Mouse (Mus musculus) liver, postnatal 0 days (tissue): ENCODE results near the gene Kif22. TPM values are rescaled to one million over a fixed set of nuclear protein-coding genes. Genes with fewer than 3 reads are reported as not detected.
"Not testable (repeated sequence)": the region's sequence is repeated elsewhere in the genome, so short reads cannot be mapped to it uniquely, and the experiment has no call there.

Source experiments
- ATAC-seq: fragments of 200-750 bp; cut with Nextera tagmentation; 2 replicates; pipeline ENCODE4 v1.8.0; 2017; ENCODE audit warnings: mild to moderate bottlenecking, moderate library complexity
- DNase-seq: peaks from one replicate; pipeline ENCODE4 v3.0.0-alpha.2; 2016
- H3K27ac ChIP-seq: fragments of 300-500 bp; sonication (generic); 2 replicates; pipeline ENCODE4 v1.5.1; 2014; ENCODE audit warnings: antibody characterized with exemption, moderate library complexity, mild to moderate bottlenecking, low read depth
- H3K27me3 ChIP-seq: fragments of 300-500 bp; sonication (generic); 2 replicates; pipeline ENCODE4 v1.6.1; 2014; ENCODE audit warnings: low read length, control low read depth, mixed read lengths; ENCODE audit not compliant: insufficient read depth
- H3K36me3 ChIP-seq: fragments of 300-500 bp; sonication (generic); replicated peaks from 2 replicates; pipeline ENCODE4 v1.6.1; 2014; ENCODE audit warnings: mild to moderate bottlenecking, control low read depth, low read length, moderate library complexity, mixed read lengths; ENCODE audit not compliant: insufficient read depth
- H3K4me1 ChIP-seq: fragments of 300-500 bp; sonication (generic); 2 replicates; pipeline ENCODE4 v1.6.1; 2014; ENCODE audit warnings: antibody characterized with exemption, mild to moderate bottlenecking, control low read depth; ENCODE audit not compliant: insufficient read depth
- H3K4me2 ChIP-seq: fragments of 300-500 bp; sonication (generic); 2 replicates; pipeline ENCODE4 v1.6.1; 2014; ENCODE audit warnings: low read depth, mild to moderate bottlenecking, low read length, moderate library complexity, mixed read lengths
- H3K4me3 ChIP-seq: fragments of 300-500 bp; sonication (generic); 2 replicates; pipeline ENCODE4 v1.5.1; 2014; ENCODE audit warnings: low read depth, low read length
- H3K9ac ChIP-seq: fragments of 300-500 bp; sonication (generic); replicated peaks from 2 replicates; pipeline ENCODE4 v1.6.1; 2014; ENCODE audit warnings: mild to moderate bottlenecking, moderate library complexity
- H3K9me3 ChIP-seq: fragments of 300-500 bp; sonication (generic); 2 replicates; pipeline ENCODE4 v1.6.1; 2016; ENCODE audit warnings: mild to moderate bottlenecking, control low read depth, low read length, mixed read lengths
- CTCF ChIP-seq: sonication (generic); IDR thresholded peaks from 2 replicates; pipeline ENCODE4 v1.5.1; 2016; ENCODE audit warnings: antibody characterized with exemption, low read depth
- EP300 ChIP-seq: IDR thresholded peaks from 2 replicates; pipeline ENCODE4 v1.6.1; 2016; ENCODE audit warnings: antibody characterized with exemption, low read depth, mild to moderate bottlenecking
- WGBS: fragments of 180-500 bp; shearing (Covaris S2); extraction: QIAGEN DNeasy Blood & Tissue Kit; methylation state at CpG from one replicate; pipeline ENCODE4 v1.1.7; 2014; ENCODE audit not compliant: insufficient replicate concordance; 5-methylcytosine and 5-hydroxymethylcytosine counted together
- polyA plus RNA-seq: library from polyadenylated mRNA; unstranded; fragments of >200 nt; fragmentation: Nextera tagmentation; extraction: Ambion mirVana; gene quantifications from 2 replicates; pipeline ENCODE4 v1.2.1, GENCODE M21; 2015

The Kif22 gene
- polyA plus RNA-seq, 1 experiment from 2014 or later, result 47.4 TPM

GRCm38 (mm10) chr7:127088083-127088482 lies 45.8 kb upstream of the Kif22 start:
- peaks cover 63% of the 10 kb centered on the region for H3K4me1 ChIP-seq
- no peak overlapping the region for H3K4me3 ChIP-seq
- 0 out of 2 replicates have a peak, but pooled peaks cover 9% of the 10 kb centered on the region for H3K36me3 ChIP-seq
- H3K9ac ChIP-seq, result no peak overlapping the region
- peak overlapping the region; percentile 93 for H3K27ac ChIP-seq
- no peaks in the 10 kb centered on the region for H3K27me3 ChIP-seq
- H3K9me3 ChIP-seq, result no peaks in the 10 kb centered on the region
- WGBS, result 56% methylated on average over 3 of the region's 3 CpGs
- TF ChIP-seq CTCF (no peak), EP300 (no peak)
- H3K4me2 ChIP-seq, result no peak overlapping the region
- DNase-seq (no peak), ATAC-seq (no peak)

- H3K9me3 ChIP-seq, H3K4me2 ChIP-seq, H3K36me3 ChIP-seq, H3K27me3 ChIP-seq, ATAC-seq, H3K4me3 ChIP-seq, DNase-seq: not testable (repeated sequence)
- H3K9ac ChIP-seq, result 0 out of 2 replicates have a peak within 1 kb of the TSS, but pooled peaks have one; percentile 5
- WGBS, result 48% methylated on average over 6 of the region's 6 CpGs
- H3K27ac ChIP-seq, result peak within 1 kb of the TSS; percentile 93
- peaks cover 65% of the 10 kb centered on the region for H3K4me1 ChIP-seq
- TF ChIP-seq EP300, result peak; percentile 49; the same call in 1 of the 2 replicates
These were observed 45.2 kb upstream of the Kif22 start, which contains the start of gene Zg16 for GRCm38 (mm10) chr7:127087278-127088010. Gene Zg16, minus strand, starts transcription at chr7:127087328.

GRCm38 (mm10) chr7:127085751-127086150 lies 43.5 kb upstream of the Kif22 start:
- peak; percentile 65 for ATAC-seq
- not testable (repeated sequence) for H3K4me2 ChIP-seq, H3K36me3 ChIP-seq, H3K27me3 ChIP-seq, H3K4me3 ChIP-seq, DNase-seq, H3K9me3 ChIP-seq, H3K9ac ChIP-seq
- WGBS, result 40% methylated on average over 6 of the region's 6 CpGs
- Histone ChIP-seq H3K27ac (peak overlapping the region; percentile 66), H3K4me1 (peaks cover 54% of the 10 kb centered on the region)
- TF ChIP-seq EP300, result peak; percentile 84

- DNase-seq (no peak), ATAC-seq (no peak)
- Histone ChIP-seq H3K4me3 (no peak overlapping the region), H3K4me1 (peaks cover 51% of the 10 kb centered on the region), H3K27me3 (no peaks in the 10 kb centered on the region), H3K9me3 (no peaks in the 10 kb centered on the region), H3K9ac (no peak overlapping the region), H3K4me2 (no peak overlapping the region), H3K27ac (peak overlapping the region; percentile 66; the same call in 1 of the 2 replicates), H3K36me3 (no peaks in the 10 kb centered on the region)
- WGBS, result 70% methylated on average over 2 of the region's 2 CpGs
- TF ChIP-seq CTCF, result no peak
- no peak for TF ChIP-seq EP300
These were observed 42.5 kb upstream of the Kif22 start for GRCm38 (mm10) chr7:127084794-127085193.

- H3K27ac ChIP-seq, result no peak overlapping the region
- no peak for ATAC-seq
These were observed 41.4 kb upstream of the Kif22 start for GRCm38 (mm10) chr7:127083689-127084088.

GRCm38 (mm10) chr7:127082995-127083394 lies 40.7 kb upstream of the Kif22 start:
- TF ChIP-seq EP300 (no peak), CTCF (no peak)
- Histone ChIP-seq H3K36me3 (no peaks in the 10 kb centered on the region), H3K4me2 (no peak overlapping the region), H3K4me1 (peaks cover 43% of the 10 kb centered on the region), H3K4me3 (no peak overlapping the region), H3K9ac (no peak overlapping the region), H3K9me3 (no peaks in the 10 kb centered on the region), H3K27ac (peak overlapping the region; percentile 69; the same call in 1 of the 2 replicates), H3K27me3 (no peaks in the 10 kb centered on the region)
- 32% methylated on average over 2 of the region's 2 CpGs for WGBS
- ATAC-seq, result no peak
- no peak for DNase-seq

More at GRCm38 (mm10) chr7:127083689-127084088, 41.4 kb upstream of the Kif22 start:
- Histone ChIP-seq H3K9me3 (no peaks in the 10 kb centered on the region), H3K27me3 (no peaks in the 10 kb centered on the region), H3K9ac (no peak overlapping the region), H3K4me1 (peaks cover 44% of the 10 kb centered on the region), H3K4me3 (no peak overlapping the region), H3K4me2 (no peak overlapping the region), H3K36me3 (no peaks in the 10 kb centered on the region)
- DNase-seq, result no peak
- TF ChIP-seq EP300, result peak; percentile 54
- TF ChIP-seq CTCF, result no peak
- 47% methylated on average over 4 of the region's 4 CpGs for WGBS
